Mouse (Mus musculus): Measurements from ENCODE around the gene Ssrp1.

Gene Ssrp1

GRCm38 (mm10) chr2:85037047-85038026, at the start of gene Ssrp1, which contains the start of gene P2rx3:
Gene Ssrp1, plus strand, starts transcription at chr2:85037234.
Gene P2rx3, minus strand, starts transcription at chr2:85037462.
- peak within 1 kb of the TSS; percentile 94 for H3K4me3 ChIP-seq (replicated peaks; ENCODE audit: low read length)
- H3K9me3 ChIP-seq (ENCODE audit: low read length): no peaks in the 10 kb centered on the region

GRCm38 (mm10) chr2:84987930-84988329, 49.1 kb upstream of the Ssrp1 start, which contains the start of gene Prg3:
Gene Prg3, plus strand, starts transcription at chr2:84988215.
- peaks cover 8% of the 10 kb centered on the region for H3K27me3 ChIP-seq (ENCODE audit: insufficient read depth, low read length)
- no peak for TF ChIP-seq POU5F1 (IDR thresholded peaks at IDR 0.05; ENCODE audit: borderline replicate concordance, low read length)
- no peak for TF ChIP-seq NANOG (IDR thresholded peaks at IDR 0.05; ENCODE audit: borderline replicate concordance, low read length)
- TF ChIP-seq CTCF (conservative IDR thresholded peaks at IDR 0.05; ENCODE audit: low read length): no peak
- H3K9me3 ChIP-seq (ENCODE audit: low read length): no peaks in the 10 kb centered on the region
- H3K36me3 ChIP-seq (ENCODE audit: insufficient read depth, low read length): no peaks in the 10 kb centered on the region
- no peaks in the 10 kb centered on the region for H3K4me1 ChIP-seq (replicated peaks; ENCODE audit: low read depth, low read length)
- no peak within 1 kb of the TSS for H3K4me3 ChIP-seq (replicated peaks; ENCODE audit: low read length)

More at GRCm38 (mm10) chr2:85037047-85038026, at the start of gene Ssrp1, which contains the start of gene P2rx3:
- Histone ChIP-seq H3K27me3 (ENCODE audit: insufficient read depth, low read length) (no peaks in the 10 kb centered on the region; the same call in 1 of the 2 replicates), H3K4me1 (replicated peaks; ENCODE audit: low read depth, low read length) (peaks cover 53% of the 10 kb centered on the region), H3K36me3 (ENCODE audit: insufficient read depth, low read length) (peaks cover 37% of the 10 kb centered on the region)
- no peak for TF ChIP-seq CTCF (conservative IDR thresholded peaks at IDR 0.05; ENCODE audit: low read length)
- no peak for TF ChIP-seq POU5F1 (IDR thresholded peaks at IDR 0.05; ENCODE audit: borderline replicate concordance, low read length)
- no peak for TF ChIP-seq NANOG (IDR thresholded peaks at IDR 0.05; ENCODE audit: borderline replicate concordance, low read length)

- peaks cover 26% of the 10 kb centered on the region for H3K27me3 ChIP-seq (ENCODE audit: insufficient read depth, low read length)
- no peaks in the 10 kb centered on the region for H3K9me3 ChIP-seq (ENCODE audit: low read length)
- H3K4me1 ChIP-seq (replicated peaks; ENCODE audit: low read depth, low read length): peaks cover 12% of the 10 kb centered on the region
- TF ChIP-seq POU5F1 (IDR thresholded peaks at IDR 0.05; ENCODE audit: borderline replicate concordance, low read length): no peak
- no peak for TF ChIP-seq NANOG (IDR thresholded peaks at IDR 0.05; ENCODE audit: borderline replicate concordance, low read length)
- TF ChIP-seq CTCF (conservative IDR thresholded peaks at IDR 0.05; ENCODE audit: low read length): no peak
- H3K36me3 ChIP-seq (ENCODE audit: insufficient read depth, low read length): no peaks in the 10 kb centered on the region
- H3K4me3 ChIP-seq (replicated peaks; ENCODE audit: low read length): no peak overlapping the region
Measured at GRCm38 (mm10) chr2:84996376-84996775, 40.7 kb upstream of the Ssrp1 start.

- H3K27me3 ChIP-seq (ENCODE audit: insufficient read depth, low read length): peaks cover 15% of the 10 kb centered on the region
- TF ChIP-seq NANOG (IDR thresholded peaks at IDR 0.05; ENCODE audit: borderline replicate concordance, low read length) (no peak), CTCF (conservative IDR thresholded peaks at IDR 0.05; ENCODE audit: low read length) (no peak), POU5F1 (IDR thresholded peaks at IDR 0.05; ENCODE audit: borderline replicate concordance, low read length) (no peak)
- H3K36me3 ChIP-seq (ENCODE audit: insufficient read depth, low read length): no peaks in the 10 kb centered on the region
- H3K4me1 ChIP-seq (replicated peaks; ENCODE audit: low read depth, low read length): peaks cover 12% of the 10 kb centered on the region
- H3K4me3 ChIP-seq (replicated peaks; ENCODE audit: low read length): no peak overlapping the region
- no peaks in the 10 kb centered on the region for H3K9me3 ChIP-seq (ENCODE audit: low read length)
Measured at GRCm38 (mm10) chr2:84999486-85000181, 37.4 kb upstream of the Ssrp1 start.

- Histone ChIP-seq H3K9me3 (ENCODE audit: low read length) (no peaks in the 10 kb centered on the region), H3K4me3 (replicated peaks; ENCODE audit: low read length) (no peak overlapping the region), H3K4me1 (replicated peaks; ENCODE audit: low read depth, low read length) (peaks cover 6% of the 10 kb centered on the region), H3K36me3 (ENCODE audit: insufficient read depth, low read length) (no peaks in the 10 kb centered on the region), H3K27me3 (ENCODE audit: insufficient read depth, low read length) (peaks cover 15% of the 10 kb centered on the region)
- TF ChIP-seq CTCF (conservative IDR thresholded peaks at IDR 0.05; ENCODE audit: low read length): no peak
- TF ChIP-seq NANOG (IDR thresholded peaks at IDR 0.05; ENCODE audit: borderline replicate concordance, low read length): no peak
- TF ChIP-seq POU5F1 (IDR thresholded peaks at IDR 0.05; ENCODE audit: borderline replicate concordance, low read length): no peak
Measured at GRCm38 (mm10) chr2:85001497-85001896, 35.5 kb upstream of the Ssrp1 start.

- Histone ChIP-seq H3K27me3 (ENCODE audit: insufficient read depth, low read length) (peaks cover 13% of the 10 kb centered on the region), H3K4me3 (replicated peaks; ENCODE audit: low read length) (no peak overlapping the region), H3K4me1 (replicated peaks; ENCODE audit: low read depth, low read length) (peaks cover 15% of the 10 kb centered on the region), H3K36me3 (ENCODE audit: insufficient read depth, low read length) (no peaks in the 10 kb centered on the region), H3K9me3 (ENCODE audit: low read length) (no peaks in the 10 kb centered on the region)
- TF ChIP-seq CTCF (conservative IDR thresholded peaks at IDR 0.05; ENCODE audit: low read length) (no peak), POU5F1 (IDR thresholded peaks at IDR 0.05; ENCODE audit: borderline replicate concordance, low read length) (no peak), NANOG (IDR thresholded peaks at IDR 0.05; ENCODE audit: borderline replicate concordance, low read length) (no peak)
Measured at GRCm38 (mm10) chr2:85002575-85002974, 34.5 kb upstream of the Ssrp1 start.

- Histone ChIP-seq H3K36me3 (ENCODE audit: insufficient read depth, low read length) (no peaks in the 10 kb centered on the region), H3K9me3 (ENCODE audit: low read length) (no peaks in the 10 kb centered on the region), H3K4me3 (replicated peaks; ENCODE audit: low read length) (no peak overlapping the region), H3K27me3 (ENCODE audit: insufficient read depth, low read length) (no peaks in the 10 kb centered on the region), H3K4me1 (replicated peaks; ENCODE audit: low read depth, low read length) (peaks cover 16% of the 10 kb centered on the region)
- TF ChIP-seq CTCF (conservative IDR thresholded peaks at IDR 0.05; ENCODE audit: low read length) (no peak), NANOG (IDR thresholded peaks at IDR 0.05; ENCODE audit: borderline replicate concordance, low read length) (no peak), POU5F1 (IDR thresholded peaks at IDR 0.05; ENCODE audit: borderline replicate concordance, low read length) (no peak)
Measured at GRCm38 (mm10) chr2:85004341-85004740, 32.7 kb upstream of the Ssrp1 start.

- peaks cover 16% of the 10 kb centered on the region for H3K4me1 ChIP-seq (replicated peaks; ENCODE audit: low read depth, low read length)
- H3K4me3 ChIP-seq (replicated peaks; ENCODE audit: low read length): no peak overlapping the region
- H3K9me3 ChIP-seq (ENCODE audit: low read length): no peaks in the 10 kb centered on the region
- H3K36me3 ChIP-seq (ENCODE audit: insufficient read depth, low read length): no peaks in the 10 kb centered on the region
- TF ChIP-seq POU5F1 (IDR thresholded peaks at IDR 0.05; ENCODE audit: borderline replicate concordance, low read length): no peak
- TF ChIP-seq NANOG (IDR thresholded peaks at IDR 0.05; ENCODE audit: borderline replicate concordance, low read length): no peak
- no peak for TF ChIP-seq CTCF (conservative IDR thresholded peaks at IDR 0.05; ENCODE audit: low read length)
- H3K27me3 ChIP-seq (ENCODE audit: insufficient read depth, low read length): peaks cover 4% of the 10 kb centered on the region; the same call in 1 of the 2 replicates
Measured at GRCm38 (mm10) chr2:85006600-85006999, 30.4 kb upstream of the Ssrp1 start.
